Mouse (Mus musculus): Measurements from ENCODE around the gene Gja8. TPM values are rescaled to one million over a fixed set of nuclear protein-coding genes. Genes with fewer than 3 reads are reported as not detected.

Gene Gja8
- total RNA-seq (2015) = not detected in 2 replicates
- total RNA-seq (2017) = not detected in 2 replicates

DNA sequence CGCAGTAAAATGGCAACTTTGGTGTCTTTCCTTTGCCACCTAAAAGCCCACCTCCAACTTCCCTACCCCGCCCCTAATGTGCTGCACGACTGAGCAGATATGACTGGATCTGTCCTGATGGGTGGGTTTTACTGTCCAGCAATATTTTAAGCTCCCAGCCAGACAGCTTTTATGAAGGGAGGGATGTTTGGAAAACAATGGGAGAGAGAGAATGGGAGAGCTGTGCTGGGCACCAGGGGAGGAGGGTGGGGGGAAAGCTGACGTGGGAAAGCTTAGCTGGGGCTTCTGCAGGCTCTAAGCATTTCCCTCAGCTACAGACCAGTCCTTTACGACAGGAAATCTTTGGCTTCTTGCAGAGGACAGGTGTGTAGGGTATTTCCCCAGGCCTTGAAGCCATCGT lies at the start of gene Gja8:
Gene Gja8 (minus strand): TSS at position 101 of the 400 bp plus-strand sequence.
- no peak for ATAC-seq (replicated peaks; ENCODE audit: poor library complexity)

DNA sequence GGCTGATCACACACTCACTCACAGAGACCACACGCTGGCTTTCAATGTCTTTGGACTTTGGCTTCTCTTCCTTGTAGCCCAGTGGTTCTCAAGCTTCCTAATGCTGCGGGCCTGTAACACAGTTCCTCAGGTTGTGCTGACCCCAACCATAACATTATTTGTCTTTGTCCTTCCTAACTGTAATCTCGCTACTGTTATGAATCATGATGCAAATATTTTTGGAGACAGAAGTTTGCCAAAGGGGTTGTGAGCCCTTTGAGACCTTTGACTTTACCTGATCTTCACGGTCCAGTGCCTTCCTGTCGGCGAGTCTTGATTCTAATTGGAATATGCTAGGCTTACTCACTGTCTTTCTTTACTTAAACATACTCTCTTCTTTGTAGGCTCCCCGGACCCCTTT lies 48.6 kb upstream of the Gja8 start:
- ATAC-seq (replicated peaks; ENCODE audit: poor library complexity) = no peak

DNA sequence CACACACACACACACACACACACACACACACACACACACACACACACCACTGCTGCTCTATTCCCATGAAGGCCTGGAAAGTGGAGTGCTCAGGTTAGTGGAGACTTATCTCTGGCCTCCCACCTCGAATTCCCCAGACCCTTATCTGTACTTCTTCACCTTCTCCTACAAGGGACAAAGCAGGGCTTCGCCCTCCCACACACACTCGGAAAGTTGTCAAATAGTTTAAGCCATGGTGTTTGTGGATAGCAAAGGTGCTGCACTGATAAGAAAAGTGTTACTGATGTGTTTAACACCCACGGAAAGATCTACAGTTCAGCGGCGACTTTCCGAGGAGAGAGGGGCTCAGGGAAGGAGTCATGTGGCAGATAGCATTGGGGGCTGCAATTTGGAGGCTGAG lies 45.2 kb upstream of the Gja8 start:
- ATAC-seq (replicated peaks; ENCODE audit: poor library complexity) = no peak

DNA sequence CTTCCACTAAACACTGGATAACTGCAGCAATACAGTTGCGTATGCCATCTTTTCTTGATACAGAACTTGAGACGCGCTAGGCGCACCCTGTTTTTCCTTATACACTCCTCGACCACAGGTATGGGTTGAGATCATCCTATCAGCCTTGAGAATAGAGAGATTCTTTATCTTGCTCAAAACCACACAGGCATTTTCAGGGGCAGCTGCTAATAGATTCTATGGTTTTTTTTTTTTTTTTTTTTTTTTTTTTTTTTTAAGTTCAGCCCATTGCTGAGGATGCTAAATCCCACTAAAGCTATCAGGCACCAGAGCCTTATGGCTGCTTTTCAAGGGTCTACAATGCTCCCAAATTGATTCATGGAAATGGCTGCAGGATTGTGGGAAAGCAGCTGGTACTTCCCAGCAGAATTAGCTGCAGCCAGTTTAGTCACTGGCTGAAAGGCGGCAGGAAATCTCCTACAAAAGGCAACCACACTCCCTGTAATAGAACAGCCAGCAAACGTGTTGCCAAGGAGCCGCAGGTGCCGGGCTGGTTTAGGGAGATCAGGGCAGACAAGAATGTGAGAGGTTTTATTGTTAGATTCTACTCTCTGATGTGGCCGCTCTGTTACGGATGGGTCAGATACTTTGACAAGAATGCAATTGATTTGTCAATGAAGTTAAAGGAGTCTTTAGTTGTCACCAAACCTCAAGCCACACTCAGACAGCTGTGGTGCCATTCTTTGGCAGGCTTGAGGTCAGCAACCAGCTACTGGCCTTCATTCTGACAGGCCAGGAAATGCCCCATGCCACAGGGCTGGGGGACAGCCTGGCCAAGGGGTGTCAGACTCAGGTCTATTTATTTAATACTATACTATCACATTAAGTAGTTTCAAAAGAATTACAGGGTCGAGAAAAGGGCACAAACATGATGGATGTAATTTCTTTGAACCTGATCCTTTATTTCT lies 37.5 kb upstream of the Gja8 start:
- ATAC-seq (replicated peaks; ENCODE audit: poor library complexity) = no peak

DNA sequence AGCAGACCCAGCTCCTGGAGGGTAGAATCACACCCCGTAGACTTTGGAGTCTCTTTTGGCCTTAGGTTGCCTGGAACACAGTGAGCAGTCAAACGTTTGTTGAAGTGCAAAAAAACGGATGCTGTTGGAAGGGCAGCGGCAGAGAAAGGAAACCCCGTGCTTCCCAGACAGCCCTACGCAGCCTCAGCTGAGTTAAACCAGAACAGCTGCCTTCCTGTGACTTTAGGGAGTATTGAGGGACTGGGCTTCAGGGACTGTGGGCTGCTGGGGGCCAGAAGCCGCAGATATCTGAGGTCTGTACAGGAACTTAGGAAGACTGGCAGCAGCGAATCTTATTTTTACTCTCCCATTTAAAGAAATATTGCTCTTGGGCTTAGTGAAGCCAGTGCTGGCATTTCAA lies 34.8 kb upstream of the Gja8 start:
- no peak for ATAC-seq (replicated peaks; ENCODE audit: poor library complexity)

DNA sequence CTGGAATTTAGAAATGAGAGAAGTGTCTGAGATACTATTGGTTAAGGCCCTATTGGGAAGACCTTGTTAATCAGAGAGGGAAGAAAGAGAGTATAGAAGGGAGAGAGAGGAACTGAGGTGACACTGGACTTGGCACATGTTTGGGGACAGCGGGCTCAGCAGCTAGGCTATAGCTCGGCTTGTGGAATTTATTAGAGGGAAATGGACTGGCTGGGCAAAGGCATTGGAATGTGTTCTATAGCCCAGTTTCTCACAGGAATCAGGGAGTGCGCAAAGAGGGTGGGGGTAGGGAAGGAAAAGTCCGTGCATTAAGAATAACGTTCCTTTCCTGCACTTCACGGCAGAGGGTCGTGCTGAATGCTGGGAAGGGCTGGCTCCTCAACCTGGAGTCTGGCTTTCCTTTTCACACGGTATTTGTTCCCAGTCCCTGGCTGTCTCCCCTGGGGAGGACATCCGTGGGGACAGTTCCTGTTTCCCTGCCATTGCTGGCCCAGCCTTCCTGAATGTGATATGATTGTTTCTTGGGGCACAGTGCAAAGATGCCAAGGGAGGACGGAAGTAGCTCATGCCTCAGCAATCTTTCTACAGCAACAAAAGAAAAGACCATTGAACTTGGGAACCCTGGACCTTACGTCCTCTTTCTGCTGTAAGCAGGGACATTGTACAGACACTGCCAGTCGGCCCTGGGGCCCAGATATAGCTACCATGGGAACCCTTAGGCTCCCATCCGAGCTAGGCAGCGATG lies 27.8 kb upstream of the Gja8 start:
- ATAC-seq (replicated peaks; ENCODE audit: poor library complexity) = no peak

DNA sequence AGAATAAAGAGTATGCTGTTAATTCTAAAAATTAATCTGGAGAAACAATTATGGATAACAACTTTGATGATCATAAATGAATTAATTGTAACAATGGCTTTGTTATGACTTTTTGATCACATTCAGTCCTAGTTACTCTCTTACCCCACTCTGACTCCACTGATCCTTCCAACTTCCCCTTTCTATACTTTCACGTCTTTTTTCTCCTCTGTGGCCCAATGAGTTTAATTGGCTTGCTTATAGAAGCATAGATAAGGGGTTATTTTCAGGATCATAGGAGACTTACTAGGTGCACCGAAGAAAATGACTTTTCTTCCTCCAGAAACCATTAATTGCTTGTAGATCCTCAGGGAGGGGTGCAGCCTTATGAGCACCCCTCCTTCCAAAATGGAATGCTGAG lies 16.9 kb upstream of the Gja8 start:
- ATAC-seq (replicated peaks; ENCODE audit: poor library complexity) = no peak

DNA sequence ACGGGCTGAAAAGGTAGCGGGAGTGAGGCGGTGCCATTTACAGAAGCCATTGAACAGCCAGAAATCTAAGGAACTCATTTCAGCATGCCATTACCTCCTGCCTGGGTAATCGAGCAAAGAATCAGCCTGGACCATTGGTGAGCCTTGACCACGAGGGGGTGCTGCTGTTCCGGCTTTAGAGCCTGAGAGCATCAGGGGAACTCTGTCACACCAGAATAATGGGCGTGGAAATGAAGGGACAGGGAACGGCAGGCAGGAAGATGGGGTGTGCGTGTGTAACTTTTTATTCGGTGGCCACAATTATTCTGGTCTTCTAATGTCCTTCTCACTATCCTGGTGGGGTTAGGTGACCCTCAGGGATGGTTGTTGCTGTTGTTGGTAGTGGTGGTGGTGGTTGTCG lies 12.9 kb upstream of the Gja8 start:
- ATAC-seq (replicated peaks; ENCODE audit: poor library complexity) = peak; percentile 98

DNA sequence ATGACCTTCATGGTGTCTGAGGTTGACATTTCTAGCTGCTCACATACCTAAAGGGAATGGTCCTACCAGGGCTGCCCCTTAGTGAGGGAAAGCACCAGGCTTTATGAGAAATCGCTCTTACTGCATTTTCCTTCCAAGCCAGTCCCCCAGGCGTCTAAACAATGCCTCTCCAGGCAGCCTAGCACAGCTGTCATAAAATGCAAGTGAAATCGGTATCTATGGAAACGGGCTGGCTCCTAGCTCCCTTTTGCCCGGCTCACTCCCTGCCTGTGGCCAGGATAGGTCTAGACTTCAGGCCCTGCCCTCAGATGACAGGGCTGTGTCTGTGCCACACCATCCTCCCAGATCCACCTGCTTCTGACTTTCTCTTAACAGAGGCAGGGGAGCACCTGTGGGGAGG lies 11.8 kb upstream of the Gja8 start:
- no peak for ATAC-seq (replicated peaks; ENCODE audit: poor library complexity)

DNA sequence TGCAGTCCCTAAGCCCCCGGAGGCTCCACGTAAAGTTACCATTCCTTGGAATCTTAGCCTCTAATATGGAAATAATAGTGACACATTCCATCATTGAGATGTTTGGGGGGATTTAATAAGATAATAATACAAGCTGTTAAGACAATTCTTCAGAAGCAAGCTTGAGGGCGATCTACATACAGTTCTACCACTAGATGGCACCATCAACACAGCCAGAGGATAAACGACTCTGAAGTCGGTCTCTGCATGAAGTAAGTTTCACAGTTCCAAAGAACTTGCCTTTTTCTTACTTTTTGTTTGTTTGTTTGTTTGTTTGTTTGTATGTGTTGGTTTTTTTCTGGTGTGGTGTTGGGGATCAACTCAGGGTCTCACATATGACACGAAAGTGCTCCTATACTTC lies 10.4 kb upstream of the Gja8 start:
- peak; percentile 74 for ATAC-seq (replicated peaks; ENCODE audit: poor library complexity)

DNA sequence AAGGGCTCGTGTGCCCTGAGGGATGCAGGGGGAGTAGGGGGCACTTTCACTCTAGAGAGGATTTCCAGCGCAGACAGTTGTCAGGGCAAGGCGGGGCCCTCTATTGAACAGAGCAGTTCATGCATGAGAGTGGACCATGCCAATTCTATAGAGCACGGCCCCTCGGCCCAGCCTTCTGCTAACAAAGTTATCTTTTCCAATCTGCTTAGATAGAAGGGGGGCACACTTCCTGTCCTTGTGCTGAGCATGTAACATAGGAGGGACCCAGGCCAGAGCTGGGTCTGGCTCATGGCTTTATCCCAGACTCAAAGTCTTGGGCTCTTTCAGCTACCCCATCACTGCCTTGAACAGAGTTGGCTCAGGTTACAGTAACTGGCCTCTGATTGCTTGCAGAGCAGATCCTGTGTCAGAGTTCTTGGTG lies 5.5 kb upstream of the Gja8 start:
- no peak for ATAC-seq (replicated peaks; ENCODE audit: poor library complexity)

DNA sequence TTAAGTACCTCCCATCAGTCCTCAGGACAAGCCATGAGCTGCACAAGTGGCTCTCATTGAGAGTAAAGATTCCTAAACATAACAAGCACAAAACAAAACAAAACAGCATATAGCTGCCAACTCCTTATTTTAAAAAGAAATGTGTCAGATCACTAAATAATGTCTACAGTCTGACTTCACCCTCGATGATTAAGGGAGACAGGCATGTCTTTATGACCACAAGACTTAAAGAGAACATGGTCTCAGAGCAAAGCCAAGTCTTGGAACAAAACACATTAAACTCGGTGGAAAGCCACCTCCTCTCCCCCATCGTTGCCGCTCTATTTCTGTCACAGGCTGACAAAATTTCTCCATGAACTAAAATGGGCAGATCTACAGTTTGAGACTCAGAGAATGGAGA lies 1.2 kb downstream of the Gja8 start:
- ATAC-seq (replicated peaks; ENCODE audit: poor library complexity) = no peak

DNA sequence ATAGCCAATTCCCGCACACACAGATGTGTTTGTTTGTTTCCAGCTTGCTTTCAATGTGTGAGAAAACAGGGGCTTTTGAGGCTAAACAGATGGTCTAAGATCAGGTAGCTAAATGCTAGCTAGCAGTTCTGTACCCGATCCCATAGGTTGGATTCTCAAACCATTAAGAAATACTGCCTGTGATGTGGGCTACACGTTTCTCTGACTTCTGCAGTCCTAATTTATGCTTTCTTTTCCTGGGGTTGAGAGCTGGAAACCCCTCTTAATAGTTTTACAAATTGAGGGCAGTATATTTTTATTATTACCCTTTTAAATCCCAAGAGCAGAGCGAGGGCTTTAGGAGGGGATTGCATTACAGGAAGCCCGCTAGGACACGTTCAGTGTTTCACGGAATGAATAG lies 4.8 kb downstream of the Gja8 start:
- no peak for ATAC-seq (replicated peaks; ENCODE audit: poor library complexity)

DNA sequence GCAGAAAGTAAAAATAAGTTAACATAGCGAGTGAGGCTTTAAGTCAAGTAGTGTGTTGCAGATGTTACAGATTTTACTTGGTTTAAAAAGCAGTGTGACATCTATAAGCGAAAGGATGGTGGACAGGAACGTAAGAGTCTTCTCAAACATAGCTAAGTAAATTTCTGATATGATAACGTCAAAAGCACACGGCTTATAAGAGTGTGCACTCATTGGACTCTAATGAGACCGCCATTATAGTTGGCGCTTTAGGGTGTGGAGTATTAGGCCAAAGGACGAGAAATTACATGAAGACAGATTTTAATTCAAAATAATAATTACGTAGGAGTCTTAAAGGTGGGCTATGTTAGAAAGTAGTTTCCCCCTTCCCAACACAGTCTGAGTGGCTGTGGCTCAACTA lies 20.2 kb downstream of the Gja8 start:
- no peak for ATAC-seq (replicated peaks; ENCODE audit: poor library complexity)

DNA sequence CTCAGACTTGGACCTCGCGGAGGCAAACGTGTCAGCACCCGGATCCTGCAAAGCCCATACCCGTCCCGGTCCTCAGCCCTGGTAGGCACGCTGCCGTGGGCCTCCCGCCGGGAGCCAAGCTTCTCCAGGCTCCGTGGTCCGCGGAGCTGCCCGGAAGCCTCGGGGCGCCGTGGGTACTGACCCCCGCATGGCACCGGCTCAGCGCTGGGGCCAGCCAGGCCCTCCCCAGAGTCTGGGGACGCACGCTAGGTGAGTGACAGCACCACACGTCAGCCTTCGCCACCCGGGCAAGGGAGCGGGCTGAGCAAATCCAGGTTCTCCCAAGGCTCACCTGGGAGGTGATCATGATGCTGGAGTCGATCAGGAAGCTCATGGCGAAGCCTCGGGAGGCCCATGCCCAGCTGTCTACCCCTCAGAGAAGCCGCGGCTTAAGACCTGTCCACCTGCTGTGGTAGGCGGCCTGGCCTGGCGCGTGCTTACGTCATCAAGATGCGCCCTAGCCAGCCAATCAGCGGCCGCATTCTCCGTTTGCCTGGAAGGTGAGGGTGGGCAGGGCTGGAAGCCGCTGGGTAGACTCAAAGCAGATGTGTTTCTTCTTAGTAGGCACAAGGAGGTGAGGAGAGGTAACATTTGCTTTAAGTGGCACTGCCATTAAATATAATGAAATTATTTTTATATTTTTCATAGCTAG lies 20.8 kb downstream of the Gja8 start, which contains the start of gene Gpr89:
Gene Gpr89 (minus strand): TSS at position 496 of the 691 bp plus-strand sequence.
- peak; percentile 98 for ATAC-seq (replicated peaks; ENCODE audit: poor library complexity)

DNA sequence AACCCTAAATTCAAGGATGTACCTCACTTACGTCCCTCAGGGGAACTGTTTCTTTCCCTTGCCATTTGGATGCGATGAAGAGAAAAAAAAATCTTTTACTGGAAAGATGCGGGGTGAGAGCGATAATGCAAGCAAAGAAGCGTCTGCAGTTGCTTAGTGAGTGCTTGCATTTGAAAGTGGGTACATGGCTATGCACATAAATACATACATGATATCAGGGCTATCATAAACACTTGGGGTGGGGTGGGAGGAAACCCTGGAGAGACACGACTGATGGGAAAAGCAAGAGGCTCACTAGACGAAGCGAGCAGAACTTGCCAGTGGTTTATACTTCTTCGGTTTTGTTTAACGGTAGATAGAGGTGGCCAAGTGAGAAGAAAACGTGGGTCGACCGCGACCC lies 21.4 kb downstream of the Gja8 start, which contains the start of gene Gja5:
Gene Gja5 (plus strand): TSS at position 301 of the 400 bp plus-strand sequence.
- ATAC-seq (replicated peaks; ENCODE audit: poor library complexity) = no peak

DNA sequence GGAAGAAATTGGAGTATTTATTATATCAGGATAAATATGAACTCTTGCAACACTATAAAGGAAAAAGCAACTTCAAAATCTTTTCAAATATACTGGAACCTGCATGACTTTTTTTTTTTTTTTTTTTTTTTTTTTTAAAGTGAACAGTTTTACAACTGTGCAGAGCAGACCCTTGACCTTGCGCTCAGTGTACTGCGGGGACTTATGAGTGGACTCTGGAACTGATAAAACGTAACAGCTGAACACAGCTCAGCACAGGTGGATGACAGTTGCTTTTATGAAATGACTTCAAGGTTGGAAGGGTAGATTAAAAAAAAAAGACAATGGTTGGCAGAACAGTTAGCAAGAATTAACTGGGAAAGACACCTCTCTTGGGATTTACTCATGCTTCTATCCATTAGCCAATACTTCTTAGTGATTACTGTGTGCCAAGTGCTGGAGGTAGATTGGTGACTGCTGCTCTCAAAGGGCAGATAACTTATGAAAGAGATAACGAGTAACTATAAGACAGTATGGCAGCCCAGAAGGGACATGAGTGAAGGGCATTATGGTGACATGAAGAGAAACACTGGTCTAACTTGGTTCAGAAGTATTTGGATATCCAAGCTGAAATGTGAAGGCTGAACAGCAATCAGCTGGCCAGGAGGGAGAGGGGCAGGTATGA lies 23.4 kb downstream of the Gja8 start:
- no peak for ATAC-seq (replicated peaks; ENCODE audit: poor library complexity)

DNA sequence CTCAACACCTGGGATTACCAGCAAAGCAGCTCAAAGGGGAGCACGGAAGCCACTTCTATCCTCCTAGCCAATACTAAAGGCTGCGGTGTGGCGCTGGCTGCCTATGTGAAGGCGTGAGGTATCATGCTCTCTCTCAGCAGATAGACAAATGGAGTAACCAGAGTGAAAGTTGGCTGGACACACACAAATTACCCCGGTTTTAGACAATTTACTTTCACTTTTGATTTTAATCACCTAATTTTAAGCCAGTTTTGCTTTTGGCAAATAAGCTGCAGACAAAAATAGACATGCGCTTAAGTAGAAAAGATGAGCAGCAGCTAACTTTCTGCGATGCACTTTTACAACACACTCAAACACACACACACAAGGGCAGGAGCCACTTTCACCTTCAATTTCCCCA lies 42.1 kb downstream of the Gja8 start:
- no peak for ATAC-seq (replicated peaks; ENCODE audit: poor library complexity)

DNA sequence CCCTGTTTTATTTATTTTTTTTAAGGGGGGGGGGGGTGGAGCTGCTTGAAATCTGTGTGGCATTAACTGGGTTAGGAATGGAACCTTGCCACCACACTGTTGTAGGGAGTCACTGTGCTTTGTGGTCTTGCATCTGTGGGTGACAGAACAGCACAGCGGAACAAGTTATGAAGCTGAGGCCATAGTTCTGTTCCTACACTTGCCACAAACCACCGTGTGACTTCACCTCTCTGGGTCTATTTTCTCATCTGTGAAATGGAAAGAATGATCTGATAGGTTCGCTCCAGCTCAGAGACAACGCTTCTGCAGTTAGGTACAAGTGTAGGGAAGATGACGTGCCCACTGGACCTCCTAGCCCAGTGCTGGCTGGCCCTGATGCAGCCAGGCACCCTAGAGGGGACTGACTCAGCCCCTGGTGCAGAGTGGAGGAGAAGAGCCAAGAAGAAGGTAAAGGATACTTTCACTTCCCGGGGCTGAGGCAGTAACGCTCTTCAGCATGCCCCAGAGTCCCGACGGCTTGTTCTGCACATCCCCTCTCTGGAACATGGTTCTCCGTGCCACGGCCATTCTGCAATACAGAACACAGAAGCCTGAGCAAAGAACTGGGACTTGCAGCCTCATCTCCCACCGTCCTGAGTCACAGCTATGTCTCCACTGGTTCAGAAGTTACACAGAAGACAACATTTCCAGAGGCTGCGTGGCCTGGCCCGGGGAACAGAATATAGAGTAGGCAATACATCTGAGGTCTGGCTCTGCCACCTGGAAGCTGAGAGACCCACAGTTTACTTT lies 43.6 kb downstream of the Gja8 start:
- no peak for ATAC-seq (replicated peaks; ENCODE audit: poor library complexity)

DNA sequence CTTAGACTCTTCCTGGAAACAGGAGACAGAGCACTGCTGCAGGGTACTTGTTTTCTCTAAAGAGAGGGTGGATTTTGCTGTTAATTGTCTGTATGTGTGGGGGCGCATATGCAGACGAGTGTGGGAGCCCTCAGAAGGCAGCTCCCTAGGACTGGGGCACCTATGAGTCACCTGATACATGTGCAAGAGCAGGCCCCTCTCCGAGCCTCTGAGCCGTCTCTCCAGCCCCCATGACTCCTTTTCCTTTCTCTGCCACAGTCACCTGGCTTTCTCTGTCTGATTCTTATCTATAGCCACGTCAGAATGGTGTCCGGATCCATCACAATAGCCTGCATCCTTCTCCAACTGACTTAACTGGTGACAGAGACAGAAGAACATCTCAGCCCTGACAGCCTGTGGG lies 44.3 kb downstream of the Gja8 start:
- no peak for ATAC-seq (replicated peaks; ENCODE audit: poor library complexity)

All from megakaryocyte progenitor cell, adult 5-6 weeks (primary cell).